Mouse (Mus musculus) forebrain, postnatal 0 days (tissue): ENCODE measurements at regions not wholly inside any gene's neighbourhood (a gene's known extent, or its start where the extent isn't known, plus 50 kb on each side); places are given as distances from the start of the nearest gene placed in this dataset.

Source experiments
- ATAC-seq: fragments of 200-750 bp; cut with Nextera tagmentation; 2 replicates; pipeline ENCODE4 v1.8.0; 2017; ENCODE audit warnings: mild to moderate bottlenecking, moderate library complexity
- DNase-seq: peaks from one replicate; pipeline ENCODE4 v3.0.0-alpha.2; 2015
- H3K27ac ChIP-seq: fragments of 300-500 bp; sonication (generic); 2 replicates; pipeline ENCODE4 v1.5.1; 2014; ENCODE audit warnings: low read depth, mild to moderate bottlenecking, antibody characterized with exemption, low read length, moderate library complexity, mixed read lengths
- H3K27me3 ChIP-seq: fragments of 300-500 bp; sonication (generic); 2 replicates; pipeline ENCODE4 v1.6.1; 2014; ENCODE audit warnings: mild to moderate bottlenecking, low read length, mixed read lengths; ENCODE audit not compliant: insufficient read depth
- H3K36me3 ChIP-seq: fragments of 300-500 bp; sonication (generic); 2 replicates; pipeline ENCODE4 v1.6.1; 2014; ENCODE audit warnings: mild to moderate bottlenecking, moderate library complexity; ENCODE audit not compliant: insufficient read depth
- H3K4me1 ChIP-seq: fragments of 300-500 bp; sonication (generic); 2 replicates; pipeline ENCODE4 v1.6.1; 2014; ENCODE audit warnings: antibody characterized with exemption; ENCODE audit not compliant: insufficient read depth
- H3K4me2 ChIP-seq: fragments of 300-500 bp; sonication (generic); 2 replicates; pipeline ENCODE4 v1.6.1; 2014; ENCODE audit warnings: low read depth, mild to moderate bottlenecking, moderate library complexity
- H3K4me3 ChIP-seq: fragments of 300-500 bp; sonication (generic); 2 replicates; pipeline ENCODE4 v1.5.1; 2014; ENCODE audit warnings: low read depth, low read length, mixed read lengths
- H3K9ac ChIP-seq: fragments of 300-500 bp; sonication (generic); 2 replicates; pipeline ENCODE4 v1.6.1; 2014; ENCODE audit warnings: mild to moderate bottlenecking
- H3K9me3 ChIP-seq: fragments of 300-500 bp; sonication (generic); 2 replicates; pipeline ENCODE4 v1.6.1; 2016; ENCODE audit warnings: low read length
- CTCF ChIP-seq: sonication (generic); IDR thresholded peaks from 2 replicates; pipeline ENCODE4 v1.5.1; 2016; ENCODE audit warnings: antibody characterized with exemption, control low read depth, low read depth
- WGBS: fragments of 180-500 bp; shearing (Covaris S2); extraction: QIAGEN DNeasy Blood & Tissue Kit; methylation state at CpG from one replicate; pipeline ENCODE4 v1.1.7; 2014; 5-methylcytosine and 5-hydroxymethylcytosine counted together

DNA sequence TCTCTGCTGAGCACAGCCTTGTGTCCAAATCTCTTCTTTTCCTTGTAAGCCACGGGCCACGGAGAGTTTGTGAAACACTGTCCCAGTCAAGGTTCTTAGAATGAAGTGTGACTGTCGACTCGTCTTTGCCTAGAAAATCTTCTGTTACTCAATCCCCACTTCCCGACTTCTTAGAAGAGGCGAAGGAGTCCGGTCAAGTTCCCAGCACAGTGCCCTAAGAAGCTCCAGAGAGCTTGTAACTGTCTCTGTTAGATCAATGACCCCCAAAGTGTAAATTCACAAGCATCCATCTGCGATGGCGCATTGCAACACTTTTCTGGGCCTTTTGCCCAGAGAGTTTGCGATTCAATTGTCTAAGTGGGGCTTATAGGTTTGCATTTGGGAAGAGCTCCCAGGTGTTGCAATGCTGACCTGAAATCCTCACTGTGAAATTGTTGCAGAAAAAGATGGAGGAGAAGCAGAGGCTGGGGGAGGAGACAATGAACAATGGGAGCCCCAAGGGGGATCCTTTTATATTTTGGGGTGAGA, 54.9 kb upstream of the Ppp2r3a start:
- WGBS, result 80% methylated on average over 10 of the region's 10 CpGs
- Histone ChIP-seq H3K4me1 (no peaks in the 10 kb centered on the region), H3K4me2 (no peak overlapping the region), H3K27me3 (no peaks in the 10 kb centered on the region), H3K9me3 (no peaks in the 10 kb centered on the region), H3K9ac (no peak overlapping the region), H3K27ac (no peak overlapping the region), H3K36me3 (no peaks in the 10 kb centered on the region), H3K4me3 (no peak overlapping the region)
- TF ChIP-seq CTCF, result no peak
- no peak for ATAC-seq
- DNase-seq, result no peak

DNA sequence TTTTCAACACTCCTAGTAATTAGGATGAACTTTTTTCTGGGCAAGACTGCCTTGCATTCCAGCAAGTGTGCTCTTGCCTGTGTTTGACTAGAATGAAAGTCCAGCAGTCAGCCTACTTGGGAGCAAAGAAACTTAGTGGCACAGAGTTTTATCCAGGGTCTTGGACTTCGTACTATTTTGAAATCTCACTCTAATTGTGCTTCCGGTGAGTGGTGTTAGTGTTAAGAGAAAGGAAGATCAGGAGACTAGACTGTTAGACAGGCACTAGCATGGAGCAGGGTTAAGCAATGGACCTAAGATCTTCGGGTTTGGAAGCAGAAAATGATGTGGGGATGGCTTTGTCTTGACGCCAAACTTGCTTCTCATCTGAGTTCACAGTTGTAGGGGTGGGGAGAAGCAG, 54.1 kb upstream of the Ppp2r3a start:
- Histone ChIP-seq H3K4me2 (no peak overlapping the region), H3K27ac (no peak overlapping the region), H3K27me3 (no peaks in the 10 kb centered on the region), H3K36me3 (no peaks in the 10 kb centered on the region), H3K9ac (no peak overlapping the region), H3K9me3 (no peaks in the 10 kb centered on the region), H3K4me1 (no peaks in the 10 kb centered on the region), H3K4me3 (no peak overlapping the region)
- 93% methylated on average over 4 of the region's 4 CpGs for WGBS
- DNase-seq (no peak), ATAC-seq (no peak)
- TF ChIP-seq CTCF, result no peak
